Mouse (Mus musculus): ENCODE results near the gene Hnf1a. TPM values are rescaled to one million over a fixed set of nuclear protein-coding genes. Genes with fewer than 3 reads are reported as not detected.

The Hnf1a gene
- total RNA-seq, 2 experiments from 2014 or later = not detected

Other genes with a start within 250 kb of the Hnf1a start
- 10 to 100 TPM; 21.7 to 22.1 TPM for gene Ankrd13a, start 196.4 kb downstream of the Hnf1a start, total RNA-seq (2021)
- 10 to 100 TPM; 16.1 to 21.7 TPM for gene Git2, start 195.6 kb downstream of the Hnf1a start, total RNA-seq (2021)
- gene 1500011B03Rik, start 147.6 kb downstream of the Hnf1a start, total RNA-seq (2021) = 1 to 10 TPM; 5.6 to 7.0 TPM
- not detected for gene 4930519G04Rik, start 117.4 kb downstream of the Hnf1a start, total RNA-seq (2021)
- not detected for gene Gm9936, start 112.4 kb downstream of the Hnf1a start, total RNA-seq (2021)
- gene Oasl2, start 74.2 kb downstream of the Hnf1a start, total RNA-seq (2021) = 1 to 10 TPM; 1.0 to 1.5 TPM
- gene Oasl1, start 47.9 kb downstream of the Hnf1a start, total RNA-seq (2021) = under 1 TPM; 0.38 to 0.51 TPM
- gene 2210016L21Rik, start 28.9 kb downstream of the Hnf1a start, total RNA-seq (2021) = 10 to 100 TPM; 25.3 to 26.9 TPM
- gene Sppl3, start 40.0 kb upstream of the Hnf1a start, total RNA-seq (2021) = 10 to 100 TPM; 19.6 to 20.3 TPM
- gene Gm10401, start 127.2 kb upstream of the Hnf1a start, total RNA-seq (2021) = not detected
- 10 to 100 TPM; 65.8 TPM for gene Acads, start 148.3 kb upstream of the Hnf1a start, total RNA-seq (2021)
- 10 to 100 TPM; 10.2 to 12.9 TPM for gene Unc119b, start 163.9 kb upstream of the Hnf1a start, total RNA-seq (2021)
- 100 to 1,000 TPM; 156 to 196 TPM for gene Mlec, start 187.1 kb upstream of the Hnf1a start, total RNA-seq (2021)
- 1 to 10 TPM; 1.6 TPM for gene Cabp1, start 223.3 kb upstream of the Hnf1a start, total RNA-seq (2021)